Mouse (Mus musculus): ENCODE measurements around the gene Atg4a.

Atg4a gene

DNA sequence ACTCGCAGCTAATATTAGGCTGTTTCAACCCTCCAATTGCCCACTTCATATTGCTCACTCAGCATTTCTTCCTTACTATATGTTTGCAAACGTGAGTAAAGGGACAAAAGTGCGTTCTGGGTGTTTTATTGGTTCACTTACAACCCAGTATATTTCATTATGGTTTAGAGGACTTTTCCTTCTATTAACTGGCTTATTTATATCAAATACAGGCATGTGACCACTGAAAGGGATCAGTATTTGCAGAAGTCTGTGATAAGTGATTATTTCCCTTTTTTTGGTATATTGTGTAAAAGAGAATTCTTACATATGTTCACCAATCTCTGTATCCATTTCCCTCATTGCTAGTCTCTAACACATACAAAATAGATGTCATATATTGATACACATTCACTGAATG is 203.7 kb downstream of the Atg4a start:
- no peak for DNase-seq (ENCODE audit: low spot score)

DNA sequence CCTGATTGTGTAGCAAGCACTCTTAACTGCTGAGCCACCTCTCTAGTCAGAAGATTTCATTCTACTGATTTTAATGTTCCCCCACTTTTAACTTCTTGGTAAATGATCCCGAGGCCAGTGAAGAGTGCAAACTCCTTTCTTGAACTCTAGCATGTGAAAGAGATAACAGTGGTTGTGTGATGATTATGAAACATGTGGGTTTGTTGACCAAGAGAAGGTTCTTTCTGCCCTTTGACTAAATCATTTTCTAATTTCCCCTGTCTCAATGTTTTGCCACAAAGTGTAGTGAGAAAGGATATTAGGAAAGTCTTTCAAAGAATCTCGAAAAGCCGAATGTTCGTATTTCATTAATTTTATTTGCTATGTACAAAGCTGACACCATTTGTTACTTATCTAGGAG is 208.4 kb downstream of the Atg4a start:
- DNase-seq (ENCODE audit: low spot score): no peak

DNA sequence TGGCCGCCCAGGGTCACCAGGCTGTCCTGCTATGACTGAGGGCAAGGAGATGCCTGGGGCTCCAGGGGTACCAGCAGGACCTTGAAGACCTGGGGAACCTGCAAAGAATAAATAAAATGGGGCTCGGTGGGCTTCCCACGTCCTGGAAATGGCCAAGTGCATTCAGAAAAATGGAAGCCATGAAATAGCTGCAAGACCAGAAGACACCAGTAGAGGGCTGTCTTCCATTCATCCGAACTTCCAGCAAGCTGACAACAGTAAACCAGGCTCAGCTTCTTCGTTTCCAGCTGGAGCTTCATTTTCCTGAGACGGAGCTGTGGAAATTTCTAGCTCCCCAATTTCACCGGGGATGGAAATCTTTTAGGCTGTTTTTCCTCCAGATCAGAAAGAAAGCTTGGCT is 218.6 kb downstream of the Atg4a start:
- no peak for DNase-seq (ENCODE audit: low spot score)

DNA sequence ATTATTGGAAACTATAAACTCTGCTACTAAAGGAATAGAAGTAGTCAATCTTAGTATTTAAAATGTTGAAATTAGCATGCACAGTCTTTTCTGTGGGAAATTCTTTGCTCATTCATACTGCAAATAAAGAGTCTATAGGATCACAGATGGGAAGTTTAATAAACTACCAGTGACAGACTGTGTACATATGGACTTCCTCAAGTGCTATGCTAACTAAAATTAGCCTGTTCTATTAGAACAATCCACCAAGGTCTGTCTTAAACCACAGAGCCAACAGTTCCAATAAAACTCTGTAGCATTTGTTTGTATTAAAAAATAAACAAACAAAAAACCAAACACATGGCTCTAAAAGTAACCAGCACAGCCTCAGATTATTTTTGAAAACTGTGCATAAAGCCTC is 238.3 kb downstream of the Atg4a start:
- DNase-seq (ENCODE audit: low spot score): no peak

DNA sequence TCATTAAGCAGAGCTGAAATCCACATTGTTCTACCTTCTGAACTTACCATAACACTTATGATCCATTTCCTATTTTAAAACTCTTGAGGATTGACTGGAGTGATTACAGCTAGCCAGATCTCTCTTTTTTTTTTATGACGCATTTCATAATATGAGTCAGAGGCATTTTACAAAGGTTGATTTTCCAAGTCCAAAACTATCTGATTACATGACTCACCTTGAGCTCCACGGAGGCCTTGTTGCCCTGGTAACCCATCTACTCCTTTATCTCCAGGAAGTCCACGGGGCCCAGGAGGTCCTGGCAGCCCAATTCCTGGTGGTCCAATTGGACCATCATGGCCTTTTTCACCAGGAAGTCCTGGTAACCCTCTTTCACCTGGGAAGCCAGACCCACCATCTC is 242.3 kb downstream of the Atg4a start:
- DNase-seq (ENCODE audit: low spot score): no peak

DNA sequence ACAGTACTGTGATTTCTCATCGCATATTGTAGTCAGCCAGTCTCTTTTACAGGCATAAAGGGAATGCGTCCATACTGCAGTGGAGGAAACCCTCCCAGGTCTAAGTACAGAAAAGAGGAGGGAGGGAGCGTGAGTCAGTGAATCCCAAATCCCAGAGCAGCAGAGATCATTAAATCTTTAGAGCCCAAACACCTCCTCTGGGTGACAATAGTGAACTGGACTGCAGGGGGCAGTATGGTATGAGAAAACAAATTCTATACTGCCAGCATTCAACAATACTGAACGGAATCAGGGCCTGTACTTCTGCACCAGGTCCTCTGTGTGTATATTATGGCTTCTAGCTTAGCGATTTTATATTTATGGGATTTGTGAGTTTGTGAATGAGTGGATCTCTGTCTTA is 256.1 kb downstream of the Atg4a start:
- peak; percentile 26 for DNase-seq (ENCODE audit: low spot score)
